Mouse (Mus musculus) left cerebral cortex, postnatal 10 days (tissue): ENCODE results near the gene Fry. TPM values are rescaled to one million over a fixed set of nuclear protein-coding genes. Genes with fewer than 3 reads are reported as not detected.
"Not testable (repeated sequence)": the region's sequence is repeated elsewhere in the genome, so short reads cannot be mapped to it uniquely, and the experiment has no call there.

Source experiments
- DNase-seq, 2 experiments: peaks; one replicate each; pipeline ENCODE4 v3.0.0; 2021 to 2022; ENCODE audit warnings: low spot score in 2 of 2, mixed read lengths in 1 of 2; ENCODE audit errors: extremely low spot score in 1 of 2
- intact Hi-C: fragments of 180-260 bp; cut with DNase I; formaldehyde crosslinking; loops from one replicate; pipeline ENCODE4 v1.15.1; 2025
- total RNA-seq, 2 experiments: library from RNA; stranded (reverse); gene quantifications; 2 replicates each; pipeline ENCODE4 v1.2.3; 2021

The Fry gene
- total RNA-seq, 2 experiments from 2014 or later = 201 to 205 TPM

DNA sequence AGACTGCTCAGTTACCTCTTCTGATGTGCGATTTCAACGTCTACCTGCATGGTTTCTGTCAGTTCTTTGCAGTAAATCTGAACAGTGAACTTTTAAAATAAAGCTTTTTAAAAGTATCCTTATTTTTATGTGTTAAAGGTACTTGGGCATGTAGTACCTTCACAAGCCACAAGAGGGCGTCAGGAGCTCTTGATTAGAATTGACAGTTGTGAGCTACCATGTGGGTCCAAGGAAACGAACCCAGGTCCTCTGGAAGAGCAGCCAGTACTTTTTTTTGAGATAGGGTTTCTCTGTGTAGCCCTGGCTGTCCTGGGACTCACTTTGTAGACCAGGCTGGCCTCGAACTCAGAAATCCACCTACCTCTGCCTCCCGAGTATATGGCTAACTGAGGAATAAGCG is 323.2 kb downstream of the Fry start:
- intact Hi-C loops = no loop called here
- DNase-seq = no peak

DNA sequence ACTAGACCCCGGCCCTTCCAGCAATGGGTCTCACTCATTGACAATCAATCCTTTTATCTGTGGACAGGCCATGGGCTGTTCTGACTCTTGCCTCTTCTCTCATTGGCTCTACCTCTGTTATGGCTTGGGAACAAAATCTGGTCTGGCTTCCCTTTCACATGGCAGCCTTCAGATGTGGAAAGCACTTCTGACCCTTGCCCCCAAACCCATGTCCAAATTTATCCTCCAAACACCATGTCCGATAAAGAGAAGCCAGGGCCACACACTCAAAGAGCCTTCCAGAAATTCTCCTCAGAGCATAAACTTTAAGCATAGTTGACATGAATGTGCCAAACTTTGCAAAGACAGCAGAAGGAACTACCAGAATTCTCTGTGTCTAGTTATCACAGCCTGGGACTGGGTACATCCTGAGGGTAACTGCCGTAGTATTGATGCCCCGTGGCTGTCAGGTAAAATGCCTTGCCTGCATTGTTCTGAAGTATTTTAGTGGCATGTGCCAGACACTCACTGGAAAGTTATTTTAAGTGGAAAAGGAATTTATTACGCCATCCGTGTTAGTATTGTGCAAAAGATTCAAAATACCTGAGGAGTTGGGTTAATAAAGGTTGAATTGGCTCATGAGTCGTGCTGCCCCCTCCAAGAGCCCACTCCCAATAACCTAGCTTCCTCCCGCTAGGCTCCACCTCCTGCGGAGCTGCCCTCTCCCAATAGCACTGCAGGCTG is 333.0 kb downstream of the Fry start:
- intact Hi-C loops = loop anchor here (10.0 kb wide), 1 partner anchor 213 kb away; the partner anchor contains the start of gene N4bp2l2
- DNase-seq = no peak

- intact Hi-C loops = loop anchor here (10.0 kb wide), 1 partner anchor 213 kb away; the partner anchor contains the start of gene N4bp2l2
- no peak for DNase-seq
Measured at GRCm38 (mm10) chr5:150452004-150452626, 333.7 kb downstream of the Fry start.

- intact Hi-C loops = loop anchor here (10.0 kb wide), 1 partner anchor 212 kb away; the partner anchor contains the start of gene N4bp2l2
- DNase-seq = no peak
Measured at GRCm38 (mm10) chr5:150452671-150453070, 334.2 kb downstream of the Fry start.

DNA sequence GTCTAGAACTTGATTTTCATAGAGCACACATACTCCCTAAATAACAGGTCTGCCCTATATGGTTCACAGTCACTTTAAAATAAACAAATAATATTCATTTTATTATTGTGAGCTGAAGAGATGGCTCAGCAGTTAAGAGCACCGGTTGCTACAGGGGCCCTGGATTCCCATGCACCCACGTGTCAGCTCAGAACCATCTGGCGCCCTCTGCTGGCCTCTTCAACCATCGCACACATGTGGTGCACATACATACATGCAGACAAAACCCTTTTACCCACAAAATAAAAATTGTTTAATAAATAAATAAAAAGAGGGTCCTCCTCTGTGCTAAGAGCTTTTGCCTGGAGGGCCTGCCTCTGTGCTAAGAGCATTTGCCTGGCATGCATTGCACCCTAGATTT is 335.0 kb downstream of the Fry start:
- intact Hi-C loops = loop anchor here (10.0 kb wide), 1 partner anchor 211 kb away; the partner anchor contains the start of gene N4bp2l2
- no peak for DNase-seq

- DNase-seq = peak in 1 of 2 experiments; percentile 33
- intact Hi-C loops = loop anchor here (10.0 kb wide), 1 partner anchor 207 kb away; the partner anchor contains the start of gene N4bp2l2
Measured at GRCm38 (mm10) chr5:150457165-150457903, 338.9 kb downstream of the Fry start.

DNA sequence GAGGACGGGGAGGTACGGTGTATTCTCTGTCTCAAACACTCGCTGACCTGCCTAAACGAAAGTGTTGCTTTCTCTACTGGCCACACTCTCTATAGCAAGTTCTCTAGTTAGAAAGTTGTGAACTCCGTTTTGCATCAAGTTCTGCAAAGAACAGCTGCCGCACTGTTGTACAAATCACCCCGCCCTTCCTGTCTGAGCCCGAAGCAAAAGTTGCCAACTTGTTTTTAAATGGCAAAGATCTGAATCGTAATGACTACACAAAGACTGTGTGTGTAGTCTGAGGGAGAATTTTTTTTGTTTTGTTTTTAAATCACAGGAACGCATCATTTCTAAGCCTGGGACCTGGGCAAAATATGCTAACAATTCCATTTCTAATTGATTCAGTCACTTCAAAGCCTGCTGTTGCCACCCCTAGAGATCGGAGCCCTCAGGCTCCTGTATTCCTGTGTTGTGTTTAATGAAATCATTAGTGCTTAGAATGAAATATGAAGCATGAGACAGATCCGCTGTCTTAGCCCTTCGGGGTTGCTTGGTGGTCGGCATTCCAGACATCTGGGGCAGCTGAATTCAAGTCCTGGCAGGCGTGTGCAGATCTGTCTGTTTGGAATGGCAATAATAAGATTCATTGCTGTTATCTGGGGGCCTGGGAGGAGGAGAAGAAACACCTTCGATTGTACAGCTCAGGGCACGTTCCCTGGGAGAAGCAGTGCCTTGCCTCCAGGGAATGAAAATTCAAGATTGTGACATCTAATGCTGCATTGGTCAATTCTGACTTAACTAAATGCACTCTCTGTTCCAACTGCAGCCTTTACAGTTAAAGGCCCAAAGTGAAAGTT is 339.7 kb downstream of the Fry start:
- no peak for DNase-seq
- intact Hi-C loops = loop anchor here (10.0 kb wide), 1 partner anchor 207 kb away; the partner anchor contains the start of gene N4bp2l2

DNA sequence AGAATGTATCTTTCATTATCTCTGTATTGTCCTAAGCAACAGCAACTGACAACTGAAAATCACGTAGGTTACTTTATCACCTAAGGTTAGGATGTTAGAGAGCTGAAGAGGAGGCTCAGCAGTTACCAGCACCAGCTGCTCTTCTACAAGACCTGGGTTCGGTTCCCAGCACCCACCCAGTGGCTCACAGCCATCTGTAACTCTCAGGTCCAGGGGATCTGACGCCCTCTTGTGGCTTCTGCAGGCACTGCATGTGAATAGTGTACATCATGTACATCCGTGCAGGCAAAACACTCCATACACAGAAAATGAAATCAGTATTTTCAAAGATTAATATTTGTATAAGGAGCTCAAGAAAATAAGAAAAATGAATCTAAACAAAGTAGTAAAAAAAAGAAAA is 341.4 kb downstream of the Fry start:
- DNase-seq = no peak
- intact Hi-C loops = loop anchor here (10.0 kb wide), 1 partner anchor 205 kb away; the partner anchor contains the start of gene N4bp2l2

GRCm38 (mm10) chr5:150464721-150465120 is 346.3 kb downstream of the Fry start:
- DNase-seq = no peak
- intact Hi-C loops = no loop called here

DNA sequence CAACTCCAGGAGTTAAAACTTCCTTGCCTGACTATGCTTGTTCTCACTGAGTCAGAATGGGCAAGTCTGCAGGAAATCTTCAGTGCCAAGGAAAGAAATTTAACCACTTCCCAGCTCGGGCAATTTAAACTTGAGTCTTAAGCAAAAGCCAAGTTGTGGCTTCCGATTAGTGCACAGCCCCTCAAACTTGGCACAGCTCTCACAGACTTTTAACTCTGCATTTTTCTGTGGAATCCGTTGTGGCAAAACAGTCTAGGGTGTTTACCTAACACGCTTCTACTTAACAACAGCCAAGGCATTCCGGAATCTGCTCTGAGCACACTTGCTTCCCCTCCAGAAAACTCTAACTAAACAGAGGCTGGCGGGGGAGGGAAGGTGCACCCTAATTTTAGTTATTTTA is 346.8 kb downstream of the Fry start:
- DNase-seq = no peak
- intact Hi-C loops = no loop called here

DNA sequence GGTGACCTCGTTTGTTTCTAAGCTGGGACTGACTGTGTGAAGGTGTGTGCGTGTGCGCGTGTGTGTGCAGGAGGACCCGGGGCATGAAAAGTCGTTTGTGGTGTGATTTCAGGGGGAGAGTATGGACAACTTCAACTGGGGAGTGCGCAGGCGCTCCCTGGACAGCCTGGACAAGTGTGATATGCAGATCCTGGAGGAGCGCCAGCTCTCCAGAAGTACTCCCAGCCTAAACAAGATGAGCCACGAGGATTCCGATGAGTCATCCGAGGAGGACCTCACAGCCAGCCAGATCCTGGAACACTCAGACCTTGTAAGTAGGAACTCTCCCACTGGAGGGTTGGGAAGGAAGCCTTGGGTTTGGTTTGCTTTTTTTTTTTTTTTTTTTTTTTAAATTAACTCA is 347.7 kb downstream of the Fry start:
- peak; percentile 53 to 92 for DNase-seq
- intact Hi-C loops = no loop called here

DNA sequence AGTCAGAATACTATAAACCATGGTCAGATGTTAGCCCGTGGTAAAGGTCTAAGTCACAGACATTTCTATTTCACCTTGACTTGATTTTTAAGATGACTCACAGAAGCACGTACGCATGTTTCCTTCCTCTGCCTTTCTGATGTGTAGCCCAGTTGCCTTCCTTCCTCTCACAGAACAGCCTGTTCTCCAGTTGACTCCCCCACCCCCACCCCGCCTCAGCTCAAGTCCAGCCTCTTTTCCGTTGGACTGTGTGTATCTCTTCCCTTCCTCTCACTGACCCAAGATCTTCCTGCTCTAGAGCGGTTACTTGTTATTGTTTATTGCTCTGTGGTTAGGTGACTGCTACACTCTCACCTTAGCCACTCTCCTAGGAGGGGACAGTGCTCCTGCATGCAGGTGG is 350.0 kb downstream of the Fry start:
- no peak for DNase-seq
- intact Hi-C loops = no loop called here

DNA sequence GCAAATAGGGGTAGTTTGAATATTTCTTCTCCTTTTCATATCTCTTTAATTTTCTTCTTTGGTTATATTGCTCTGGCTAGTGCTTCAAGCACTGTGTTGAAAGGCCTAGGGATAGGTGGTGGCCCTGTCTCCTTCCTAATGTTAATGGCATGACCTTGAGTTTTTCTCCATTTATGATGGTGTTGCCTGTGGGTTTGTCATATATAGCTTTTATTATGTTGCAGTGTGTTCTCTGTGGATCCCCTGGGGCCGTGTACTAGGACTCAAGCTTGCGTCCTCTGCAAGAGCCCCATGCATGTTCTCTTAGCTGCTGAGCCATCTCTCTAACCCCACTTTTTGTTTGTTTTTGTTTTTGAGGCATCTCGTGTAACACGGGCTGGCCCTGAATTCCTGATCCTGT is 358.9 kb downstream of the Fry start:
- intact Hi-C loops = no loop called here
- DNase-seq = no peak

DNA sequence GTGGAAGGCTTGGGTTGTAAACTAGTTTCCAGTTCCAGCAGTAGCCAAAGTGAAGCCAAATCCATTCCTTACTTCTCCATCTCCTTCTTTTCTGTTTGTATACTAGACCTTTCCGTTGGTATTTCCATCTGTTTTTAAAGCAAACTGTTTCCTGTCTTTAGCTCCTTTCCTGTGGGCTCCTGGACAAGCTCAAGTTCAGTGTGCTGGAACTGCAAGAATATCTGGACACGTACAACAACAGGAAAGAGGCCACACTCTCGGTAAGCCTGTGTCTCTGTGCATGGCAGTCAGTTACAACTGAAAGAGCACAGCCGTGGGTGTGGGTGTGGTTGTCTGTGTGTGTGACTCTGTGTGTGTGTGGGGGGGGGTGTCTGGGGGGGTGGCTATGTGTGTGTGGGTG is 360.2 kb downstream of the Fry start:
- DNase-seq = no peak
- intact Hi-C loops = no loop called here

DNA sequence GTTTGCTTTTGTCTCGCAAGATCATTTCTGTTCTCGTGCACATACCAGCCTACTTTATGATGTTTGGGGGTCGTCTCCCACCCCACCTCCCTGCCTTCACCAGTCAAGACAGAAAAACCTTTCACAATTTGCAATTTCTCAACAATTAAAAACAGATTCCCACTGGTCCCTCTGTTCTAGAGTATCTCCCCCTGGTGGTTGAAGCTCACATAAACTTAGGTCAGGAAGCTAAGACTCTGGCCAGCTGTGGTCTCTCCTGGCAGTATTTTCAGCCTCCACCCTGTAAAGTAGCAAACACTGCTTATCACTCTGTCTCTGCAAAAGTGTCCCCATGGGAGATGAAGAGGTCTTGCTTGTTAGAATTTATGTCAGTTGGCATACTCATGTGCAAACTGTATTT is 366.8 kb downstream of the Fry start:
- intact Hi-C loops = no loop called here
- DNase-seq = no peak

DNA sequence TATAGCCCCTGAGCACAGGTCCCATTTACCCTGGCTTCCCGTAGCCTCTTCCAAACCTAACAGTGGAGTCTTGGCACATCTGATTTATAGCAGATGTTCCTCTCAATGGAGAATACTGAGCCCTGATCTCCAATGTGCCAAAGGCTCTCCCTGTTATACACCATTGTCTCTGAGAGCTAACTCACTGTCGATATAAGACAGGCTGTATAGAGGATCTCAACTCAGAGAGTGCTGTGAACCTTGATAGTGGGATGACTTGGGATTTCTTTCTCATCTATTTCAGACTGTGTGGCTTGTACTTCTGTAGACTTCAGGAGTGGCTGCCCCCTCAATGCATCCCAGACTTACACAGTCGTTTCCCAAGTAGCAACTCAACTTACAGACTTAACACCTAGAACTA is 371.8 kb downstream of the Fry start:
- intact Hi-C loops = no loop called here
- no peak for DNase-seq

- no peak for DNase-seq
Measured at GRCm38 (mm10) chr5:150490821-150491220, 372.4 kb downstream of the Fry start.

GRCm38 (mm10) chr5:150491573-150492173 is 373.2 kb downstream of the Fry start:
- DNase-seq, intact Hi-C loops: not testable (repeated sequence)

More at GRCm38 (mm10) chr5:150490821-150491220, 372.4 kb downstream of the Fry start:
- intact Hi-C loops = no loop called here
